Mouse (Mus musculus) megakaryocyte, embryonic 14.5 days (primary cell): ENCODE measurements at regions not wholly inside any gene's neighbourhood (a gene's known extent, or its start where the extent isn't known, plus 50 kb on each side); places are given as distances from the start of the nearest gene placed in this dataset.

Experiments used
- H3K27me3 ChIP-seq: replicated peaks from 2 replicates; pipeline ENCODE3; 2012; ENCODE audit warnings: inconsistent platforms
- H3K36me3 ChIP-seq: replicated peaks from 2 replicates; pipeline ENCODE3; 2012; ENCODE audit warnings: low read length, inconsistent platforms, mixed read lengths
- H3K4me1 ChIP-seq: 2 replicates; pipeline ENCODE4 v1.6.1; 2012; ENCODE audit warnings: inconsistent platforms
- H3K4me3 ChIP-seq: replicated peaks from 2 replicates; pipeline ENCODE3; 2012; ENCODE audit warnings: moderate library complexity, mild to moderate bottlenecking, inconsistent platforms
- H3K9me3 ChIP-seq: 2 replicates; pipeline ENCODE4 v1.6.1; 2012; ENCODE audit warnings: inconsistent platforms
- FLI1 ChIP-seq: IDR thresholded peaks from 2 replicates; pipeline ENCODE4 v1.6.1; 2012; ENCODE audit warnings: low read length, inconsistent platforms, mixed read lengths
- GATA1 ChIP-seq: IDR thresholded peaks from 3 replicates; pipeline ENCODE4 v1.6.1; 2012; ENCODE audit warnings: mixed read lengths, low read length, inconsistent platforms, borderline replicate concordance

DNA sequence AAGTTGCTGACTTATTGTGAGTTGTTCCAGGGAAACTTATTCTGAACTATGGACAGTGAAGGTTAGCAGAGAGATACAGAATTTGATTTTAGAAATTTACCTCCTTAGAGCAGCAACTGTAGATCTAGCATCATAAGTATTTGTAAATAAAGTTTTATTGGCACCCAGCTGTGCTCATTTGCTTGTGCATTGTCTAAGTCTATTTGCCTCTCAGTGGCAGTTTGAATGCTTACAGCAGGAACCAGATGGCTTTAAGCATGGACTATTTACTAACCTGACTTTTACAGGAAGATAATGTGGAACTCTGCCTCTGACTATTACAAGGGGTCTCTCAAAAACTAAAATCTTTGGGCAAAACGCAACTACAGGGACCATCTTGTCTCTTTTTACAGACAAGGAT is 207.2 kb downstream of the Enc1 start:
- Histone ChIP-seq H3K9me3 (no peaks in the 10 kb centered on the region), H3K27me3 (peaks cover 33% of the 10 kb centered on the region), H3K4me1 (peaks cover 6% of the 10 kb centered on the region; the same call in 1 of the 2 replicates), H3K4me3 (no peak overlapping the region), H3K36me3 (no peaks in the 10 kb centered on the region)
- TF ChIP-seq GATA1 (no peak), FLI1 (no peak)

DNA sequence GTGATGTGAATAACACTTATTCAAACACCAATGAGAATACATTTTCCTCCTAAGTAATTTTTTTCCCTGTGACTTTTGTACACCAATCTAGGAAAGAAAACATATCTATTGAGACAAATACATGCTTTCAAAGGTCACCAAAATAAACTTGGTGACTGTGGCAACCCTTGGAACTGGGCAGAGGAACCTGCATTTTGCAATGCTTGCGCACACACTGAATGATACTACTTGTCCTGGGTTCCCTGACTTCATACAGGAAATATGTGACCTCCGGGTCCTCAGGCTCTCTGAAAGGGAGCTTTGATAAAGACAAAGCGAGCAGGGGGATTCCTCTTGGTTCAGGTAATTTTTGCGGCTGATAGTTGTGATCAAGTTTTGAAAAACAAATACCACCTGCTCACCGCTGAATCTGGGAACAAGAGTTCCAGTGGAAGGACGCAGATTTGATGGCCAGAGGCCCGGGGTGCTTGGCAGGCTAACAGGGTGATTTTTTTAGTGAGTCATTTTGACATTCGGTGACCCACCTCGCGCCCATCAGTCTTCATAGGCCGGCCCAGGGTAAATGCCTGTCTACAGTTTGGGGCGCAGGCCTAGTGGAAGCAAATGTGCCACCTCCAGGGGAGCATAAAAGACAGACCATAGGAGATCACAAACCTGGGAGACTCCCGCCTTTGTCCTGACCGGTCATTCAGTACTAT is 203.0 kb downstream of the Enc1 start:
- H3K4me3 ChIP-seq = no peak overlapping the region
- peaks cover 32% of the 10 kb centered on the region for H3K4me1 ChIP-seq
- H3K36me3 ChIP-seq = no peaks in the 10 kb centered on the region
- TF ChIP-seq FLI1 (no peak), GATA1 (no peak)
- no peaks in the 10 kb centered on the region for H3K9me3 ChIP-seq
- peaks cover 32% of the 10 kb centered on the region for H3K27me3 ChIP-seq

DNA sequence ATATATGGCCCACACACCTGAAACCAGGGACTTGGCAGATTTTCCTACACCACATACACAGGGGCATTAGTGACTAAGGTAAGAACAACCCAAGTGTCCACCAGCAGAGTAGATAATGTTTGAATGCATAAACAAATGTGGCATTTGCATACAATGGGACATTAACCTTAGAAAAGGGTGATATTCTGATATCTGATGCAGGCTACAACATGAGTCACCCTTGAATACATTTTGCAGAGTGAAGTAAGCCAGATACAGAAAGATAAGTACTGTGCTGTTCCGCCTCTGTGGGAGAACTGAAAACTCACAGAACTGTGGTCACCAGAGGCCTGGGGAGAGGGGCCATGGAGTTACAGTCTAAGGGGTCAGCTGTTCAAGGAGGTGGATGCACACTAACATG is 201.9 kb downstream of the Enc1 start:
- Histone ChIP-seq H3K27me3 (peaks cover 38% of the 10 kb centered on the region), H3K9me3 (0 out of 2 replicates have a peak, but pooled peaks cover 3% of the 10 kb centered on the region), H3K36me3 (no peaks in the 10 kb centered on the region), H3K4me1 (peaks cover 39% of the 10 kb centered on the region), H3K4me3 (no peak overlapping the region)
- no peak for TF ChIP-seq GATA1
- no peak for TF ChIP-seq FLI1

DNA sequence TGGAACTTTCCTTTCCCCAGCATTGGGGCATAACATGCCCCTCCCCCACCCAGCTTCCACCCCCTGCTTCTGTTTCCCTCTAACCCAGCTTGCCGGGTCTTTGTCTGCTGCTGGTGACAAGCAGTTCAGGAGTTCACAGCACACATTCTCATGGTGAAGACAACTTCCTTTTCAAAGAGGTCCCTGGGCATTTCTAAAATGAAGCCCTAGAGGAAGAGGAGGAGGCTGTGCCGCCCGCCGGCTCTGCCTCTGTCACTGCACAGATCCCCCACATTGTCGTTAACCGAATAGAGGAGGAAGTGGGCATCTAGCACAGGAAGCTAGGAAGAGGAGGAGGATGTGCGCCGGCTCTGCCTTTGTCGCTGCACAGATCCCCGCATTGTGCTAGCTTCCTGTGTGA is 201.4 kb downstream of the Enc1 start:
- no peaks in the 10 kb centered on the region for H3K36me3 ChIP-seq
- no peak for TF ChIP-seq FLI1
- no peak for TF ChIP-seq GATA1
- 0 out of 2 replicates have a peak, but pooled peaks cover 3% of the 10 kb centered on the region for H3K9me3 ChIP-seq
- H3K4me1 ChIP-seq = peaks cover 39% of the 10 kb centered on the region
- H3K4me3 ChIP-seq = peak overlapping the region; percentile 86
- peaks cover 40% of the 10 kb centered on the region for H3K27me3 ChIP-seq

DNA sequence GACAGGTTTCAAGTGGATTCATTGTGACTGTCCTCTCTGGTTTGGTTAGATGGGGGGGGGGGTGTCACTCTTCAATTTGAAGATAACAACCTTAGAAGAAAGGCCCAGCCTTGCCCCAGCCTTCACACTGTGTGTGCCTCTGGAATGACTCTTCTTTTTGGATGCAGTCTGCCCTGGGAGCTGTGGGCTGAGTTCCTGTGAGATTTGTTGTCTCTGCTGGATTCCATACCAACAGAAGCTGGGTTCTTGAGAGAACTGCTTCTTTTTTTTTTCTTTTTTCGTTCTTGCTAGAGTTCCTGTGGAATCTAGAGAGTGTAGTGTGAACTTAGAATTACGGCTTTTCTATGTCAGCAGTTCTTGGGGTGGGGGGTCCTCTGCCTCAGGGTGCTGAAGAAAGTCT is 200.9 kb downstream of the Enc1 start:
- TF ChIP-seq FLI1 (no peak), GATA1 (no peak)
- H3K9me3 ChIP-seq = 0 out of 2 replicates have a peak, but pooled peaks cover 3% of the 10 kb centered on the region
- no peaks in the 10 kb centered on the region for H3K36me3 ChIP-seq
- H3K27me3 ChIP-seq = peaks cover 43% of the 10 kb centered on the region
- no peak overlapping the region for H3K4me3 ChIP-seq
- peaks cover 39% of the 10 kb centered on the region for H3K4me1 ChIP-seq

DNA sequence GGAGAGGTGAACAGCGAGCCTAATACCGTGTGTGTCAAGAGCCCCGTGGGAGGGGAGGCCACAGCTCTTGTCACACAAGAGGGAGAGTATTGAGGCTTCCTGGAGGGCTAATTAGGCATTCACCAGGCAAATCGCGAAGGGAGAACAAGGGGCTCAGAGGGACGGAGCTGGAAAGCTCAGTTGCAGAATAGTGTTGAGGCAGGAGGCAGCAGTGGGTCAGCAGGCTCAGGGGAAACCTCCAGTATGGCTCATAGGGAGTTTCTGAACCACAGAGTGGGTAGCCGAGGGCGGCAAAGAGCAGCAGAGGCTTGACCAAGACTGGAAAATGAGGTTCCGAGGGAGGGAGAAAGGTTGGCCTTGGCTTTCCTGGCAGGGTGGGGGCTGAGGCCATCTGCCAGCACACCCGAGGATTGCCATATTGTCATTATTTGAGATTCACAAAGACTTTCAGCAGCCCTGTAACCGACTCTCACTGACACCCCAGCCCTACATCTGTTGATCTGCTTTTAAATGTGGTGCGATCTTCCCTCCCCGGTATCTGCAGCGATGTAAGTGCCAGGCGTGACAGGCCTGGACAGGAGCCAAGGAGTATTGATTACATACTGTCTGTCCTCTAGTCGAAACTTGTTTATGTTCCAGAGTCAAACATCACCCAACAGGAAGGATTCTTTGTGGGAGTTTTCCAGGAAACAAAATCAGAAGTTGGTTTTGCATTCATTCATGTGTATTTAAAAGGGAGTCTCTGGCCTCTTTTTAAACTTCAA is 198.5 kb downstream of the Enc1 start:
- Histone ChIP-seq H3K9me3 (0 out of 2 replicates have a peak, but pooled peaks cover 3% of the 10 kb centered on the region), H3K4me1 (peaks cover 56% of the 10 kb centered on the region), H3K36me3 (no peaks in the 10 kb centered on the region), H3K27me3 (peaks cover 48% of the 10 kb centered on the region), H3K4me3 (no peak overlapping the region)
- TF ChIP-seq FLI1 (no peak), GATA1 (no peak)

DNA sequence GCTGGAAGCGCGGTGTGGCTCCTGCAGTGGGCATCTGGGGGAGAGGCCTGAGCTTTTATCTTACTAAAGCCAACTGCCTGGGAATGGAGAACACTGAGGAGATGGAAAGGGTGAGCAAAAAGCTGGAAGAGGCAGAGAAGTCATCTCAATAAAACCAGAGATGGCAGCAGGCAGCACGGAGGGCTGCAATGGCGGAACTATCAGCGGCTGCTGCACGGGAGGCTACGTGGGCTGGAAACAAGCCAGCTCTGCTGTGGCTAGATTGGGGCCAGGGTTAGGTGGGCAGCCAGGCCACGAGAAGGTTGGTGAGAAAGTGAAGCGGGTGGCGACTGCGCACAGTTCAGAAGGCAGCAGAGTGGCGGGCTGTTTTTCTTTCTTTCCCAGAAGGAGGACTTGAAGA is 197.8 kb downstream of the Enc1 start:
- TF ChIP-seq FLI1 = no peak
- no peak for TF ChIP-seq GATA1
- peaks cover 54% of the 10 kb centered on the region for H3K27me3 ChIP-seq
- H3K36me3 ChIP-seq = no peaks in the 10 kb centered on the region
- 0 out of 2 replicates have a peak, but pooled peaks cover 3% of the 10 kb centered on the region for H3K9me3 ChIP-seq
- no peak overlapping the region for H3K4me3 ChIP-seq
- peaks cover 57% of the 10 kb centered on the region for H3K4me1 ChIP-seq

DNA sequence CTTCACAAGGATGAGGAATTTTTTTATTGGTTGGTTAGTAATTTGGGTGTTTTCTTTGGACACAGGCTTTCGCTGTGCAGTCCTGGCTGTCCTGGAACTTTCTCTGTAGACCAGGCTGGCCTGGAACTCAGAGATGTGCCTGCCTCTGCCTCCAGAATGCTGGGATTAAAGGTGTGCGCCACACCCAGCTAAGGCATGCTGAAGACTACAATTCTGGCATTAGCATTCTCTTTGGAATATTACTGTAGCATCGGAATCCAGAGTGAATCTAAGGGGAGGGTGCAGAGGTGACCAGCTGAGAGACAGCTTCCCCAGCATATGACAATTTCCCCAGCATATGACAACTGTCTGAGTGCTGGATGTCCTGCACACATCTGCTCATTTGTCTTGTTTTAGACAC is 197.4 kb downstream of the Enc1 start:
- no peak for TF ChIP-seq GATA1
- no peak for TF ChIP-seq FLI1
- peaks cover 57% of the 10 kb centered on the region for H3K27me3 ChIP-seq

DNA sequence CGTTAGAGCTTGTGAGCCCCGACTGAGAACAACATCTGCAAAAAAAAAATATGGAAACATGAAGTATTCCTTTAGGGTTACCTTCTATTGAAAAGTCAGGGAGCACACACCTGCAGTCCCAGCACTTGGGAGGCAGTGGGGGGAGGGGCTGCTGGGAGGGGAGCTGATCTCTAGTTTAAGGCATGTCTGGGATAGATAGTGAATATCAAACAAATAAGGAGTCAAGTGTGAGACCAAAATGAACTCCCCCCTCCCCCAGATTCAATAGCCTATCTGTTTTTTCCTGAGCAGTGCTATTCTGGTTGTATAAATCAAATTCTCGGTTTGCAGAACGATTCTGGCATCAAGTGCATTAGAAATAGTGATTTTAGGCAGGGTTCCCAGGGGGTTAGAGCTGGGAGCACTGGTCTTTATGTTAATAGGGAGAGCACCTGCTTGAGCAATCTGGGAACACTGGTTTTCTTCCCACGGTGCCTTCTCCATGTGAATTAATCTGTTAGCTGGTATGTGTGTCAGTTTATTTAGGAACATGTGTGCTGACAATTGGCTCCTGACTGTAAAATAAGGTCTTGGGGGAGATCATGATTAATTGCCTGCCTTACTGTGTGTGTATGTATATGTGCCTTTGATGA is 195.9 kb downstream of the Enc1 start:
- Histone ChIP-seq H3K4me1 (peaks cover 45% of the 10 kb centered on the region), H3K27me3 (peaks cover 69% of the 10 kb centered on the region), H3K4me3 (no peak overlapping the region), H3K36me3 (no peaks in the 10 kb centered on the region), H3K9me3 (0 out of 2 replicates have a peak, but pooled peaks cover 3% of the 10 kb centered on the region)
- TF ChIP-seq FLI1 (no peak), GATA1 (no peak)

More for the DNA sequence above, 197.4 kb downstream of the Enc1 start:
- no peaks in the 10 kb centered on the region for H3K36me3 ChIP-seq
- peaks cover 57% of the 10 kb centered on the region for H3K4me1 ChIP-seq
- 0 out of 2 replicates have a peak, but pooled peaks cover 3% of the 10 kb centered on the region for H3K9me3 ChIP-seq
- no peak overlapping the region for H3K4me3 ChIP-seq
